Mouse (Mus musculus) lung, embryonic 16.5 days (tissue): ENCODE data around the gene Vps8. TPM values are rescaled to one million over a fixed set of nuclear protein-coding genes. Genes with fewer than 3 reads are reported as not detected.

Source experiments
- ATAC-seq: fragments of 200-750 bp; cut with Nextera tagmentation; 2 replicates; pipeline ENCODE4 v1.8.0; 2017; ENCODE audit warnings: low read depth, mild to moderate bottlenecking, moderate library complexity
- H3K27ac ChIP-seq: fragments of 300-500 bp; sonication (generic); 2 replicates; pipeline ENCODE4 v1.5.1; 2014; ENCODE audit warnings: mild to moderate bottlenecking, control low read depth, low read length
- H3K27me3 ChIP-seq: fragments of 300-500 bp; sonication (generic); 2 replicates; pipeline ENCODE4 v1.6.1; 2014; ENCODE audit warnings: low read depth, low read length, mixed read lengths; ENCODE audit not compliant: control insufficient read depth, insufficient read depth
- H3K36me3 ChIP-seq: fragments of 300-500 bp; sonication (generic); 2 replicates; pipeline ENCODE4 v1.6.1; 2014; ENCODE audit warnings: low read length; ENCODE audit not compliant: control insufficient read depth, insufficient read depth
- H3K4me1 ChIP-seq: fragments of 300-500 bp; sonication (generic); replicated peaks from 2 replicates; pipeline ENCODE4 v1.6.1; 2014; ENCODE audit warnings: low read length, mixed read lengths; ENCODE audit not compliant: control insufficient read depth, insufficient read depth
- H3K4me2 ChIP-seq: fragments of 300-500 bp; sonication (generic); 2 replicates; pipeline ENCODE4 v1.6.1; 2014; ENCODE audit warnings: low read depth, low read length, control low read depth
- H3K4me3 ChIP-seq: fragments of 300-500 bp; sonication (generic); 2 replicates; pipeline ENCODE4 v1.5.1; 2014; ENCODE audit warnings: mild to moderate bottlenecking, low read length, control low read depth
- H3K9ac ChIP-seq: fragments of 300-500 bp; sonication (generic); 2 replicates; pipeline ENCODE4 v1.6.1; 2014; ENCODE audit warnings: low read length, control low read depth
- H3K9me3 ChIP-seq: fragments of 300-500 bp; sonication (generic); 2 replicates; pipeline ENCODE4 v1.6.1; 2016; ENCODE audit warnings: low read length; ENCODE audit not compliant: control insufficient read depth
- WGBS: fragments of 180-500 bp; shearing (Covaris S2); extraction: QIAGEN DNeasy Blood & Tissue Kit; methylation state at CpG from one replicate; pipeline ENCODE4 v1.1.7; 2014; 5-methylcytosine and 5-hydroxymethylcytosine counted together
- polyA plus RNA-seq: library from polyadenylated mRNA; unstranded; fragments of >200 nt; fragmentation: Nextera tagmentation; extraction: Ambion mirVana; gene quantifications from 2 replicates; pipeline ENCODE4 v1.2.1, GENCODE M21; 2015

Vps8 gene
- polyA plus RNA-seq, 1 experiment from 2014 or later, result 16.4 TPM

DNA sequence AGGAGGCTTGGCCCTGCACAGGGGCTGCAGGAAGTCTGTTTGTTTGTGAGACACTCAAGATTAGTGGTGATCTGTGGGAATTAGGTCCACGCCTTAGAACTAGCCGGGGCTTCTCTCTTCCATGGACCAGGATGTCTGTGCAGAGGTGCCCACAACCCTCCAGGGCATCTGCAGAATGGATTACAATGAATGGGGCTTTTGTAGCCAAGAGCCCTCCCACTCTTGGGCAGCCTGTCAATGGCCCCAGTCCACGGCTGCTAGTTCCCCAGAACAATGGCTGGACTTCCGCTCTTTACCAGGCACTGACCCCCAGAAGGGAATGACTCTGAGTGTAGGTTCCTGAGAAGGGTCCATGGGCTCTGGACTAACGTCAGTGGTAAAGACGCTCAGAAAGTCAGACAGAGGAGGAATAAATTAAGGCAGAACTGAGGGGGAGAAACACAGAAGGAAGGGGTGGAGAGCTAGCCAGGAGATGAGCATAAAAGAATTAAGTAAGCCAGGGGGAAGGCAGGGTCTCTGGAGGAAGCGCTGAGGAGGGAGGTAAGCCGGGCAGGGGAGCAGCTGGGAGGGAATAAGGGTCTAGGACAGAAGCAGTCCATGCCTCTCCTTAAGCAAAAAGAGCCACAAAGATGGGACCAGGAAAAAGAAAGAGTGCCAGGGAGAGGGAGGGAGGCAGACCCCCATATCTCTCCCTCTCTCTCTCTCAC, 24.4 kb upstream of the Vps8 start:
- peak; percentile 42 for ATAC-seq
- no peaks in the 10 kb centered on the region for H3K36me3 ChIP-seq
- H3K9ac ChIP-seq, result peak overlapping the region; percentile 29; the same call in 1 of the 2 replicates
- H3K4me3 ChIP-seq, result no peak overlapping the region
- H3K27me3 ChIP-seq, result no peaks in the 10 kb centered on the region
- H3K4me1 ChIP-seq, result peaks cover 14% of the 10 kb centered on the region
- no peak overlapping the region for H3K27ac ChIP-seq
- no peak overlapping the region for H3K4me2 ChIP-seq
- no peaks in the 10 kb centered on the region for H3K9me3 ChIP-seq
- 34% methylated on average over 8 of the region's 8 CpGs for WGBS

DNA sequence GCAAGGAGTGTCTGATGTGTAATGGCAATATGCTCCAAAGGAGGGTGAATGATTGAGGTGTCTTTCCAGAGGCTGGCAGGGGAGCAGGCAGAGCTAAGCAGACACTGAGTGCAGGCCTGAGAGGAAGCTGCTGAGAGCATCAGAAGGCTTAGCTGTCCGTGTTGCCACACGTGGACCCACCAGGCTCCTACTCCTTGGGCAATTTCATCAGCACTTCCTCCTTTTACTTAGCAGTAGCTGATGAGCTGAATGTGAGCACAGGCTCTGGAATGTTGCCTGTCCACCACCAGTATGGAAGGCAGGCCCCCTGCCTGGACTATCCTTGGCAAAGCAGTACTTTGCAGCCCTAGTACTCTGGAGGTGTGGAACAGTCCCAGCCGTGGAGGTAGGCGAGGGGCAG, 23.0 kb upstream of the Vps8 start:
- H3K36me3 ChIP-seq, result no peaks in the 10 kb centered on the region
- H3K27me3 ChIP-seq, result no peaks in the 10 kb centered on the region
- H3K4me3 ChIP-seq, result no peak overlapping the region
- no peak overlapping the region for H3K4me2 ChIP-seq
- H3K4me1 ChIP-seq, result peaks cover 14% of the 10 kb centered on the region
- no peak for ATAC-seq
- no peak overlapping the region for H3K9ac ChIP-seq
- no peak overlapping the region for H3K27ac ChIP-seq
- 68% methylated on average over 4 of the region's 4 CpGs for WGBS
- no peaks in the 10 kb centered on the region for H3K9me3 ChIP-seq

DNA sequence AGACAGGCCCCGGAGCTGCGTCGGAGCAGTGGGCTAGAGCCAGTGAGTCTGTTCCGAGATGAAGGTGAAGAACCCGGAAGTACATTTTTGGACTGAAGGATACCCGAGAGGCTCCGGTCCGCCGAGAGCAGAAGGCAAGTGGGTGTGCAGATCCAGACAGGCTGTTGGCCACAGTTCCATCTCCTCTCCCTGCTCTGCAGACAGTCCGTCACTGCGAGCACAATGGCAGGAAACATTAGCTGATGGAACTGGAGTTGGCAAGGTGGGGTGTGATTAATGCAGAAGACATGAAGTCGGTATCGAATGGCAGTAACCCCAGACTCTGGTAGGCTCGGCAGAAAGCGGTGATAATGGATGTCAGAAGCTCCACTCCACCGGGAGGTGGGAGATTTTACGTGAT, 20.9 kb upstream of the Vps8 start:
- Histone ChIP-seq H3K27ac (no peak overlapping the region), H3K36me3 (no peaks in the 10 kb centered on the region), H3K27me3 (no peaks in the 10 kb centered on the region), H3K4me3 (no peak overlapping the region), H3K4me2 (peak overlapping the region; percentile 22; the same call in 1 of the 2 replicates), H3K4me1 (peaks cover 16% of the 10 kb centered on the region), H3K9ac (no peak overlapping the region), H3K9me3 (no peaks in the 10 kb centered on the region)
- ATAC-seq, result peak; percentile 67
- 44% methylated on average over 17 of the region's 17 CpGs for WGBS

GRCm38 (mm10) chr16:21403402-21403801, 19.5 kb upstream of the Vps8 start:
- H3K4me1 ChIP-seq, result peaks cover 9% of the 10 kb centered on the region
- H3K9me3 ChIP-seq, result no peaks in the 10 kb centered on the region
- H3K4me2 ChIP-seq, result no peak overlapping the region
- no peak overlapping the region for H3K9ac ChIP-seq
- no peak for ATAC-seq
- H3K27ac ChIP-seq, result no peak overlapping the region
- no peak overlapping the region for H3K4me3 ChIP-seq
- WGBS, result 89% methylated on average over 2 of the region's 2 CpGs
- H3K36me3 ChIP-seq, result no peaks in the 10 kb centered on the region
- no peaks in the 10 kb centered on the region for H3K27me3 ChIP-seq

GRCm38 (mm10) chr16:21404631-21405030, 18.3 kb upstream of the Vps8 start:
- Histone ChIP-seq H3K4me2 (no peak overlapping the region), H3K27ac (no peak overlapping the region), H3K4me3 (no peak overlapping the region), H3K9ac (no peak overlapping the region), H3K27me3 (no peaks in the 10 kb centered on the region), H3K9me3 (no peaks in the 10 kb centered on the region), H3K4me1 (peaks cover 7% of the 10 kb centered on the region; the same call in 1 of the 2 replicates), H3K36me3 (no peaks in the 10 kb centered on the region)
- no peak for ATAC-seq
- WGBS, result 50% methylated on average over 5 of the region's 5 CpGs

DNA sequence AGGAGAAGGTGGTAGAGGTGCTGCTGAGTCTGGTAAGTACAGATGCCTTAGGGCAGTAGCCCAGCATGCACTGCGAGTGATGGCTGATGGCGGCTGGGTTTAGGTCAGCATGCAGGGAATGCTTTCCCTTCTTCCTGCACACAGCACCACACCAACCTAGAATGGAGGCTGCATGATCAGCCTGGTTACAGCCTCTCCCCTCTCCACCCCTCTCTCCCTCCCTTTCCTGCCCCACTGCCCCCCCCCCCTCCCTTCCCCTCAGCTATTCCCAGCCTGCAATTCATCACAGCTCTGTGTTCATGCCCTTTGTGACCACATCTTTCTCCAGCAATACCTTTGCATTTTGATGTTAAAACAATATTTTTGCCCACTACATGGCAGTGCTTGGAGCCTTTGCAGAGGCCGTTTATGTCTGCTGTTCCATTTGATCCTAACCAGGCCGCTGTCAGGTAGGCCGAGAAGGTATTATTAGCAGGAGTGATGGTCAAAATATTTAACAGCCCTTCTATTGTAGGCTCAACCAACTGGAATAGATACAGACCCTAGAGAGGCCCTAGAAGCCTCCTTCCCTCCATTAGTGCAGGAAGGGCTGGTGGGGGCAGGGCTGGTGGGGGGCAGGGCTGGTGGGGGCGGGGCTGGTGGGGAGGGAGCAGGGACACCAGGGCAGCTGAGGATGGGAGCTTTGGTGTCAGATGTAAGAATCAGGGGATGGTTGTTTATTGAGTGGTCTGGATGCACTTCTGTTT, 17.5 kb upstream of the Vps8 start:
- Histone ChIP-seq H3K4me2 (no peak overlapping the region), H3K36me3 (no peaks in the 10 kb centered on the region), H3K27me3 (no peaks in the 10 kb centered on the region), H3K9ac (no peak overlapping the region), H3K4me3 (no peak overlapping the region), H3K27ac (no peak overlapping the region), H3K4me1 (peaks cover 7% of the 10 kb centered on the region; the same call in 1 of the 2 replicates), H3K9me3 (no peaks in the 10 kb centered on the region)
- WGBS, result 45% methylated on average over 6 of the region's 6 CpGs
- ATAC-seq, result no peak

DNA sequence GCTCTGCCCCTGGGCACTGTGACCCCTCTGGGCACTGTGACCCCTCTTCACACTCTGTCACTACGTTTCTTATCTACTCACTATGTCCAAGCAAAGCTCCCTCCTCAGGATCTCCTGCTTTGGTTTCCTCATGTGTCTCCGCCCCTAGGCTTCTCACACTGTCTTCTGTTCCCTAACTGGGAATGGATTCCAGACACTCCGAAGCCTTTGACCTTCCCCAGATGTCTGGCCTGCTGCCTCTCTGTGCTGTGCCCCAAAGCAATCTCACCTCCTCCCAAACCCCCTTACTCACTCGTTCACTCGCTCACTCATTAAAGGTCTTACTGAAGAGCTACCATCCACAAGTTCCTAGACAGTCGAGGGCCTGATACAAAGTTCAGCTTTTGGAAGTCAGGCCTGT, 16.8 kb upstream of the Vps8 start:
- ATAC-seq, result no peak
- 56% methylated on average over 6 of the region's 6 CpGs for WGBS

GRCm38 (mm10) chr16:21411779-21412178, 11.1 kb upstream of the Vps8 start:
- no peaks in the 10 kb centered on the region for H3K36me3 ChIP-seq
- no peaks in the 10 kb centered on the region for H3K27me3 ChIP-seq
- no peak overlapping the region for H3K9ac ChIP-seq
- H3K27ac ChIP-seq, result no peak overlapping the region
- no peak overlapping the region for H3K4me3 ChIP-seq
- ATAC-seq, result no peak
- no peaks in the 10 kb centered on the region for H3K4me1 ChIP-seq
- H3K4me2 ChIP-seq, result no peak overlapping the region
- no peaks in the 10 kb centered on the region for H3K9me3 ChIP-seq

More for the DNA sequence above, 16.8 kb upstream of the Vps8 start:
- Histone ChIP-seq H3K27me3 (no peaks in the 10 kb centered on the region), H3K4me2 (no peak overlapping the region), H3K9ac (no peak overlapping the region), H3K4me1 (peaks cover 7% of the 10 kb centered on the region; the same call in 1 of the 2 replicates), H3K9me3 (no peaks in the 10 kb centered on the region), H3K4me3 (no peak overlapping the region), H3K27ac (no peak overlapping the region), H3K36me3 (no peaks in the 10 kb centered on the region)

DNA sequence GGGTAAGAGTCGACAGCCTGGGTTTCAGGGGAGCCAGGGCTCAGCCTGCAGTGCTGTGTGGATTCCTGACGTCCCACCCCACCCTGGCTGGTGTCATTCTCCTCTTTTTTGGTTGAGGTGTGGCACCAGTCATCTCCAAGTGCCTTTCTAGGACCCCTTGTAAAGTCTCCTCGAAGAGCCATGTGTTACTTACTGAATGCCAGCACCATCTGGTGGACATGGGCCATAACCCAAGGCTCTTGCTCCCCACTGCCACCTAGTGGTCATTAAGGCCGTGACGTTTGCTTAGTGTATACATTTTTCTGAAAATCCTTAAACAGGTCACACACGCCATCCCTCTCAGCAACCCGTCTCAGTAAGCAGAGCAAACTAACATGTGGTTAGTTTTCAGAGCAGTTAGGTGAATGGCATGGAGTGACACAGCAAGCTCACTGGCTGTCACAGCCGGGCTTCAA, 10.3 kb upstream of the Vps8 start:
- peak; percentile 79 for ATAC-seq
- H3K9ac ChIP-seq, result no peak overlapping the region
- WGBS, result 13% methylated on average over 8 of the region's 8 CpGs
- H3K9me3 ChIP-seq, result no peaks in the 10 kb centered on the region
- no peaks in the 10 kb centered on the region for H3K36me3 ChIP-seq
- H3K4me2 ChIP-seq, result no peak overlapping the region
- no peaks in the 10 kb centered on the region for H3K4me1 ChIP-seq
- H3K27me3 ChIP-seq, result no peaks in the 10 kb centered on the region
- H3K27ac ChIP-seq, result no peak overlapping the region
- H3K4me3 ChIP-seq, result no peak overlapping the region
